In genomic region chr6:134075031-134075430, GRCm38 (mm10) we compare ENCODE assay signal across 23 mouse cellular contexts. TPM values are rescaled to one million over a fixed set of nuclear protein-coding genes. Genes with fewer than 3 reads are reported as not detected.
DNase-seq lines count a peak whose midpoint lies in the region; ATAC-seq and TF ChIP-seq lines count a peak whose summit lies in the region.
"Had no signal": no experiment of that assay in that cellular context is flagged by ENCODE, and none has a peak within 500 bp of the region (broad histone marks: within the 10 kb centered on the region; RNA-seq: fewer than 3 reads in every experiment).

No protein-coding gene starts in this region.

- ATAC-seq in liver, embryonic 11.5 days (replicated peaks; ENCODE audit: low FRiP score), result no peak
- no peak for ATAC-seq in midbrain, embryonic 15.5 days (replicated peaks)
- no peak for ATAC-seq in heart, embryonic 11.5 days (replicated peaks; ENCODE audit: insufficient number of reproducible peaks, low FRiP score, low TSS enrichment)
- ATAC-seq: forebrain, embryonic 14.5 days; forebrain, postnatal 0 days; Patski had no signal

- no peak for TF ChIP-seq POLR2A in kidney, adult 2 months (IDR thresholded peaks at IDR 0.05; ENCODE audit: low read depth, low read length)
- no peak for TF ChIP-seq POLR2A in liver, adult 2 months (IDR thresholded peaks at IDR 0.05; ENCODE audit: extremely low read depth, insufficient read depth, low read length)

- H3K4me2 ChIP-seq in liver, embryonic 11.5 days, result no peak overlapping the region
- no peak overlapping the region for H3K4me2 ChIP-seq in midbrain, embryonic 15.5 days
- no peak overlapping the region for H3K4me2 ChIP-seq in heart, embryonic 11.5 days
- H3K4me2 ChIP-seq: hindbrain, embryonic 12.5 days; hindbrain, embryonic 15.5 days had no signal

- no peaks in the 10 kb centered on the region; the same call in 1 of the 2 replicates for H3K36me3 ChIP-seq in kidney, adult 2 months (ENCODE audit: control insufficient read depth, insufficient read depth, low read length)
- H3K36me3 ChIP-seq in liver, adult 2 months (ENCODE audit: control insufficient read depth, insufficient read depth, low read length), result no peaks in the 10 kb centered on the region; the same call in 1 of the 2 replicates
- no peaks in the 10 kb centered on the region; the same call in 1 of the 2 replicates for H3K36me3 ChIP-seq in liver, embryonic 11.5 days (ENCODE audit: control insufficient read depth, insufficient read depth, low read length)
- no peaks in the 10 kb centered on the region for H3K36me3 ChIP-seq in midbrain, embryonic 15.5 days (replicated peaks)
- H3K36me3 ChIP-seq in heart, embryonic 11.5 days (ENCODE audit: control insufficient read depth, insufficient read depth, low read length), result peaks cover 4% of the 10 kb centered on the region; the same call in 1 of the 2 replicates
- H3K36me3 ChIP-seq: hindbrain, embryonic 12.5 days; hindbrain, embryonic 15.5 days had no signal

- peak; percentile 54 for DNase-seq in kidney, adult 2 months
- no peak for DNase-seq in kidney, postnatal 25 days
- peak; percentile 72 for DNase-seq in liver, adult 2 months (ENCODE audit: extremely low read depth, low read depth, low spot score)
- DNase-seq in liver, embryonic 11.5 days (ENCODE audit: low spot score), result no peak
- DNase-seq in gonadal fat pad, adult 2 months (ENCODE audit: low read depth), result peak; percentile 97
- DNase-seq: adrenal gland, postnatal 25 days; B cell, adult 2 months; cerebellum, adult 18-20 months; cerebellum, adult 9-10 months; cerebellum, postnatal 14 days; forebrain, postnatal 0 days; gastrocnemius, adult 2 months; gastrocnemius, postnatal 25 days; heart, adult 2 months had no signal

- peaks cover 3% of the 10 kb centered on the region; the same call in 1 of the 2 replicates for H3K4me1 ChIP-seq in kidney, adult 2 months (ENCODE audit: control insufficient read depth, insufficient read depth, low read length)
- peaks cover 17% of the 10 kb centered on the region for H3K4me1 ChIP-seq in liver, adult 2 months (ENCODE audit: control insufficient read depth, insufficient read depth, low read length)
- H3K4me1 ChIP-seq in liver, embryonic 11.5 days (replicated peaks; ENCODE audit: control insufficient read depth, insufficient read depth, low read length), result peaks cover 6% of the 10 kb centered on the region; the same call in 1 of the 2 replicates
- H3K4me1 ChIP-seq in midbrain, embryonic 15.5 days, result no peaks in the 10 kb centered on the region
- H3K4me1 ChIP-seq in heart, embryonic 11.5 days (ENCODE audit: control insufficient read depth, insufficient read depth, low read length), result peaks cover 10% of the 10 kb centered on the region; the same call in 1 of the 2 replicates
- H3K4me1 ChIP-seq: hindbrain, embryonic 15.5 days had no signal

- no peaks in the 10 kb centered on the region for H3K9me3 ChIP-seq in liver, embryonic 11.5 days (ENCODE audit: control insufficient read depth, low read length)
- H3K9me3 ChIP-seq in midbrain, embryonic 15.5 days, result no peaks in the 10 kb centered on the region
- H3K9me3 ChIP-seq in heart, embryonic 11.5 days (replicated peaks; ENCODE audit: control insufficient read depth, low read length), result no peaks in the 10 kb centered on the region
- H3K9me3 ChIP-seq: G1E; heart, embryonic 10.5 days; hindbrain, embryonic 12.5 days; hindbrain, embryonic 15.5 days had no signal

- no peak overlapping the region for H3K9ac ChIP-seq in liver, adult 2 months (ENCODE audit: low read depth, low read length)
- H3K9ac ChIP-seq in liver, embryonic 11.5 days (ENCODE audit: low read depth, low read length), result no peak overlapping the region
- no peak overlapping the region for H3K9ac ChIP-seq in midbrain, embryonic 15.5 days
- H3K9ac ChIP-seq in heart, embryonic 11.5 days (ENCODE audit: low read depth, low read length), result no peak overlapping the region
- H3K9ac ChIP-seq: forebrain, postnatal 0 days; hindbrain, embryonic 12.5 days; hindbrain, embryonic 15.5 days had no signal

- H3K27me3 ChIP-seq in kidney, adult 2 months (replicated peaks; ENCODE audit: control insufficient read depth, insufficient read depth, low read length), result no peaks in the 10 kb centered on the region
- H3K27me3 ChIP-seq in liver, adult 2 months (ENCODE audit: control insufficient read depth, insufficient read depth, low read length), result no peaks in the 10 kb centered on the region
- no peaks in the 10 kb centered on the region for H3K27me3 ChIP-seq in liver, embryonic 11.5 days (replicated peaks; ENCODE audit: control insufficient read depth, insufficient read depth, low read length)
- H3K27me3 ChIP-seq in midbrain, embryonic 15.5 days (replicated peaks), result no peaks in the 10 kb centered on the region
- no peaks in the 10 kb centered on the region for H3K27me3 ChIP-seq in heart, embryonic 11.5 days (ENCODE audit: control insufficient read depth, insufficient read depth, low read length)
- H3K27me3 ChIP-seq: CH12.LX; hindbrain, embryonic 12.5 days; hindbrain, embryonic 15.5 days; Patski had no signal

- no peak overlapping the region for H3K4me3 ChIP-seq in kidney, adult 2 months (ENCODE audit: insufficient read depth, low read depth, low read length)
- H3K4me3 ChIP-seq in liver, adult 2 months (ENCODE audit: insufficient read depth, low read depth, low read length), result no peak overlapping the region
- H3K4me3 ChIP-seq in liver, embryonic 11.5 days (ENCODE audit: low read depth, low read length), result no peak overlapping the region
- H3K4me3 ChIP-seq in midbrain, embryonic 15.5 days, result no peak overlapping the region
- no peak overlapping the region for H3K4me3 ChIP-seq in heart, embryonic 11.5 days (ENCODE audit: low read depth, low read length)
- H3K4me3 ChIP-seq: gastrocnemius, adult 2 months; heart, adult 2 months; heart, embryonic 10.5 days; hindbrain, embryonic 12.5 days; hindbrain, embryonic 15.5 days had no signal

- peaks cover 33% of the 10 kb centered on the region for H3K79me2 ChIP-seq in liver, adult 2 months (ENCODE audit: control insufficient read depth, insufficient read depth, low read length)

- TF ChIP-seq CTCF in kidney, adult 2 months (conservative IDR thresholded peaks at IDR 0.05; ENCODE audit: insufficient read depth, insufficient read length, low read depth, low read length), result no peak
- TF ChIP-seq CTCF in liver, adult 2 months (IDR thresholded peaks at IDR 0.05; ENCODE audit: low read depth, low read length), result no peak

- WGBS in kidney, adult 2 months, result 75% methylated on average over 6 of the region's 6 CpGs
- WGBS in liver, adult 2 months, result 56% methylated on average over 6 of the region's 6 CpGs
- WGBS in liver, embryonic 11.5 days, result 86% methylated on average over 6 of the region's 6 CpGs
- 93% methylated on average over 6 of the region's 6 CpGs for WGBS in midbrain, embryonic 15.5 days
- whole genome bisulfite sequencing in heart, embryonic 11.5 days (ENCODE audit: insufficient replicate concordance), result 87% methylated on average over 6 of the region's 6 CpGs

- H3K27ac ChIP-seq in kidney, adult 2 months (ENCODE audit: insufficient read depth, low read depth, low read length), result peak overlapping the region; percentile 50; the same call in 1 of the 2 replicates
- H3K27ac ChIP-seq in liver, adult 2 months (replicated peaks; ENCODE audit: insufficient read depth, low read depth, low read length), result peak overlapping the region; percentile 34; the same call in 1 of the 2 replicates
- H3K27ac ChIP-seq in liver, embryonic 11.5 days (ENCODE audit: low read depth, low read length), result no peak overlapping the region
- H3K27ac ChIP-seq in midbrain, embryonic 15.5 days, result no peak overlapping the region
- H3K27ac ChIP-seq in heart, embryonic 11.5 days (ENCODE audit: low read depth, low read length), result no peak overlapping the region
- H3K27ac ChIP-seq: gastrocnemius, adult 2 months; heart, adult 2 months; heart, embryonic 10.5 days; hindbrain, embryonic 12.5 days; hindbrain, embryonic 15.5 days had no signal

RNA-seq across cellular contexts. Expression of gene Etv6, which starts 39.5 kb away (rescaled TPM):
- 16.3 and 22.6 TPM in 2 replicates for polyA plus RNA-seq in kidney, adult 2 months (2012; rRNA removed)
- 4.0 and 4.1 TPM in 2 replicates for total RNA-seq in liver, adult 2 months (2014; rRNA removed)
- 8.6 and 10.6 TPM in 2 replicates for polyA plus RNA-seq in liver, adult 2 months (2012; rRNA removed)
- 12.6 and 13.0 TPM in 2 replicates for polyA plus RNA-seq in liver, embryonic 11.5 days (2014; fragmentation: Nextera tagmentation; extraction: Ambion mirVana)
- 20.6 and 26.2 TPM in 2 replicates for polyA plus RNA-seq in gonadal fat pad, adult 2 months (2012; rRNA removed)
- 3.9 and 4.5 TPM in 2 replicates for polyA plus RNA-seq in midbrain, embryonic 15.5 days (2015; fragmentation: Nextera tagmentation; extraction: Ambion mirVana)
- 16.0 and 17.9 TPM in 2 replicates for polyA plus RNA-seq in heart, embryonic 11.5 days (2014; fragmentation: Nextera tagmentation; extraction: Ambion mirVana)

Comparison
In these comparisons a context has a peak if more than half of its experiments do, and no peak if none do; other contexts are left out.
1. DNase-seq: peak in kidney, adult 2 months (single experiment), liver, adult 2 months (single experiment) and gonadal fat pad, adult 2 months (single experiment); none in kidney, postnatal 25 days (0 of 2) and liver, embryonic 11.5 days (single experiment).
2. H3K27ac ChIP-seq: peak in kidney, adult 2 months (single experiment) and liver, adult 2 months (single experiment); none in liver, embryonic 11.5 days (single experiment), midbrain, embryonic 15.5 days (single experiment) and heart, embryonic 11.5 days (single experiment).